Mouse (Mus musculus) urinary bladder, postnatal 36 days (tissue): ENCODE results near the gene Srp72.

Experiments
- DNase-seq, 2 experiments: peaks; one replicate each; pipeline ENCODE4 v3.0.0; 2022; ENCODE audit warnings: low spot score in 2 of 2, mixed read lengths in 1 of 2

Srp72 gene

GRCm38 (mm10) chr5:76974554-76975285 lies at the start of gene Srp72:
Gene Srp72 (plus strand): TSS chr5:76974683.
- DNase-seq: peak; percentile 60 to 79

GRCm38 (mm10) chr5:76928124-76928832 lies 46.2 kb upstream of the Srp72 start:
- no peak for DNase-seq

- DNase-seq: no peak
These were observed 45.2 kb upstream of the Srp72 start for GRCm38 (mm10) chr5:76929180-76929877.

GRCm38 (mm10) chr5:76939717-76940116 lies 34.8 kb upstream of the Srp72 start:
- no peak for DNase-seq

GRCm38 (mm10) chr5:76941975-76942374 lies 32.5 kb upstream of the Srp72 start:
- DNase-seq: no peak

GRCm38 (mm10) chr5:76942505-76942904 lies 32.0 kb upstream of the Srp72 start:
- no peak for DNase-seq

GRCm38 (mm10) chr5:76944965-76945677 lies 29.4 kb upstream of the Srp72 start:
- no peak for DNase-seq

GRCm38 (mm10) chr5:76945678-76946033 lies 28.8 kb upstream of the Srp72 start:
- DNase-seq: no peak

- DNase-seq: no peak
These were observed 27.3 kb upstream of the Srp72 start for GRCm38 (mm10) chr5:76947142-76947541.

- DNase-seq: no peak
These were observed 26.7 kb upstream of the Srp72 start for GRCm38 (mm10) chr5:76947758-76948157.

- no peak for DNase-seq
These were observed 24.0 kb upstream of the Srp72 start for GRCm38 (mm10) chr5:76950343-76951105.

GRCm38 (mm10) chr5:76951106-76952027 lies 23.1 kb upstream of the Srp72 start, which contains the start of the genes Paics and Ppat:
Gene Paics (plus strand): TSS chr5:76951307.
Gene Ppat (minus strand): TSS chr5:76951578.
- DNase-seq: peak; percentile 95 to 98

GRCm38 (mm10) chr5:76952112-76953040 lies 22.1 kb upstream of the Srp72 start:
- no peak for DNase-seq

GRCm38 (mm10) chr5:76953794-76954193 lies 20.7 kb upstream of the Srp72 start:
- no peak for DNase-seq

- DNase-seq: no peak
These were observed 20.1 kb upstream of the Srp72 start for GRCm38 (mm10) chr5:76954271-76954900.

- DNase-seq: no peak
These were observed 19.0 kb upstream of the Srp72 start for GRCm38 (mm10) chr5:76955474-76955873.

GRCm38 (mm10) chr5:76957954-76958353 lies 16.5 kb upstream of the Srp72 start:
- DNase-seq: no peak

- DNase-seq: no peak
These were observed 14.9 kb upstream of the Srp72 start for GRCm38 (mm10) chr5:76959587-76959986.
